Mouse (Mus musculus): Measurements from ENCODE around the gene Fam98c. TPM values are rescaled to one million over a fixed set of nuclear protein-coding genes. Genes with fewer than 3 reads are reported as not detected.

The Fam98c gene
- polyA plus RNA-seq, 1 experiment from 2014 or later: 33.6 TPM

DNA sequence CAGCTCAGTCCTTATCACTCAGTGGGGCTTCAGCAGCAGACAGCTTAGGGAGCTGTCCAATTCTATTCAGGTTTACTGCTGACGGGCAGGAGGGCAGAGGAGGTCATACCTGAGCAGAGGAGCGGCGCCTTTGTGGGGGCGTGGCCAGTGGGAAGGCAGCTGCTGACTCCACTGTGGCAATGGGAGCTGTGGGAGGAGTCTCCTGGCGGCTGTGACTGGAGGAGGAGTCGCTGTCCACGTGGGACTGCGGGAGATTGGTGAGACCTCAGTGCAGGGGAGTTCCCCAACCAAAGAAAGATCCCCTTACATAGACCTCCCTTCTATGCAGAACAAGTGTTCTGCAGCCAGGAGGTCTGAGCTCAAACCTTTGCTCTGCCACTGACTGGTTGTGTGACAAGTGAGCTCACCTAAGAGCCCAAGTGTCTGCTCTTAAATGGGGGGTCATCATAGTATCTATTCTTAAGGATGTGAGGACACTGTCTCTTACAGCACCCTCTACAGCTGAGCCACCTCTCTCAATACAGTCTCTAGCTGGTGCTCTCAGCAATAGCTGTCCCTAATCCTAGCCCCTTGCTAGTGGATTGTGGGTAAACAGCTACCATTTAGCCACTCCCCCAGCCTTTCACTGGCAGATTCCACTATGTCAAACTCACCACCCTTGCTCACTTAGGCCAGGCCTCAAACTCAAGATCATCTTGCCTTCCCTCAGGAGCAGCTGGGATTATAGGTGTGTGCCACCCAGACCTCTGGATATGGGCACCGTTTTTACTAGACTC lies 6.9 kb upstream of the Fam98c start:
- Histone ChIP-seq H3K4me3 (ENCODE audit: low read depth, low read length) (no peak overlapping the region), H3K27ac (ENCODE audit: low read depth, low read length) (no peak overlapping the region), H3K27me3 (ENCODE audit: control insufficient read depth, insufficient read depth, low read length) (peaks cover 3% of the 10 kb centered on the region; the same call in 1 of the 2 replicates), H3K4me1 (ENCODE audit: control insufficient read depth, insufficient read depth, low read length) (peaks cover 4% of the 10 kb centered on the region), H3K4me2 (ENCODE audit: low read depth, low read length) (no peak overlapping the region), H3K9me3 (ENCODE audit: control insufficient read depth, low read length) (no peaks in the 10 kb centered on the region), H3K9ac (replicated peaks; ENCODE audit: low read depth, low read length) (no peak overlapping the region), H3K36me3 (ENCODE audit: control insufficient read depth, insufficient read depth, low read length) (0 out of 2 replicates have a peak, but pooled peaks cover 3% of the 10 kb centered on the region)
- WGBS: 23% methylated on average over 9 of the region's 9 CpGs
- ATAC-seq (ENCODE audit: low read depth): no peak

DNA sequence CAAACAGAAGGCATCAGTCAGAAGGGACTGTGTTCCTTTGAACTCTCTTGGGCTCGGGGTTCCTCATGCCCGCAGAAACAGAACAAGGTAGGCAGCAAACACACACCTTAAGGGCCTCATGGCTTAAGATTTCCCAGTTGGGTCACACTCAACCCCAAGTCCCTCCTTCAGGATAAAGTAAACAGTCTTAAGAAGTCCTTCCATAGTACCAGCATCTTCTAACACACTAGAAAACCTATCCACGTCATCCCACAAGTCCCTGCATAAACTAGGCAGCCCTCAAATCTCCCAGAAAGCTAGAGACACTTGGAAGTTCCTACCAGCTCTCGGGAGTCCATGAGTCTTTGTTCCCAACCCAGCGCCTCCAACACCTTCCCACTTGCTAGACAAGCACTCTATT lies 6.3 kb upstream of the Fam98c start:
- 83% methylated on average over 5 of the region's 5 CpGs for WGBS
- Histone ChIP-seq H3K36me3 (ENCODE audit: control insufficient read depth, insufficient read depth, low read length) (0 out of 2 replicates have a peak, but pooled peaks cover 3% of the 10 kb centered on the region), H3K9me3 (ENCODE audit: control insufficient read depth, low read length) (no peaks in the 10 kb centered on the region), H3K27ac (ENCODE audit: low read depth, low read length) (no peak overlapping the region), H3K4me2 (ENCODE audit: low read depth, low read length) (no peak overlapping the region), H3K4me1 (ENCODE audit: control insufficient read depth, insufficient read depth, low read length) (no peaks in the 10 kb centered on the region), H3K4me3 (ENCODE audit: low read depth, low read length) (no peak overlapping the region), H3K9ac (replicated peaks; ENCODE audit: low read depth, low read length) (no peak overlapping the region), H3K27me3 (ENCODE audit: control insufficient read depth, insufficient read depth, low read length) (peaks cover 4% of the 10 kb centered on the region; the same call in 1 of the 2 replicates)
- no peak for ATAC-seq (ENCODE audit: low read depth)

DNA sequence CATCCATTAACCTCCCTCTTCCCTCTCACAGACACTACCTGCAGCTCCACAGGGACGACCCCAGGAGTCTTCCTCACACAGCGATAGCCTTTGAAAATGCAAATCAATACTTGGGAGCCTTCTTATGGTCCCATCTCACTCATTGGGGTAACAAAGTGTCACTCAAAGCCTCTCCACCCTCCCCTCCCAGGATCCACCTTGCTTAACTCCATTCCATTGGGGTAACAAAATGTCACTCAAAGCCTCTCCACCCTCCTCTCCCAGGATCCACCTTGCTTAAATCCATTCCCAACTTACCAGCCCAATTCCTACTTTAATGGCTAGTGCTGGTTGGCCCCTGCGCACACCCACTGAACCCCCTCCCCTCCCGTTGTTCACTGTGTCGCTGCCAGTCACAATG lies 2.2 kb upstream of the Fam98c start:
- H3K4me3 ChIP-seq (ENCODE audit: low read depth, low read length): no peak overlapping the region
- 0 out of 2 replicates have a peak, but pooled peaks cover 4% of the 10 kb centered on the region for H3K4me1 ChIP-seq (ENCODE audit: control insufficient read depth, insufficient read depth, low read length)
- H3K4me2 ChIP-seq (ENCODE audit: low read depth, low read length): no peak overlapping the region
- no peak overlapping the region for H3K9ac ChIP-seq (replicated peaks; ENCODE audit: low read depth, low read length)
- WGBS: 2% methylated on average over 5 of the region's 5 CpGs
- H3K27me3 ChIP-seq (ENCODE audit: control insufficient read depth, insufficient read depth, low read length): peaks cover 4% of the 10 kb centered on the region; the same call in 1 of the 2 replicates
- no peaks in the 10 kb centered on the region for H3K36me3 ChIP-seq (ENCODE audit: control insufficient read depth, insufficient read depth, low read length)
- no peak overlapping the region for H3K27ac ChIP-seq (ENCODE audit: low read depth, low read length)
- ATAC-seq (ENCODE audit: low read depth): no peak
- H3K9me3 ChIP-seq (ENCODE audit: control insufficient read depth, low read length): no peaks in the 10 kb centered on the region

DNA sequence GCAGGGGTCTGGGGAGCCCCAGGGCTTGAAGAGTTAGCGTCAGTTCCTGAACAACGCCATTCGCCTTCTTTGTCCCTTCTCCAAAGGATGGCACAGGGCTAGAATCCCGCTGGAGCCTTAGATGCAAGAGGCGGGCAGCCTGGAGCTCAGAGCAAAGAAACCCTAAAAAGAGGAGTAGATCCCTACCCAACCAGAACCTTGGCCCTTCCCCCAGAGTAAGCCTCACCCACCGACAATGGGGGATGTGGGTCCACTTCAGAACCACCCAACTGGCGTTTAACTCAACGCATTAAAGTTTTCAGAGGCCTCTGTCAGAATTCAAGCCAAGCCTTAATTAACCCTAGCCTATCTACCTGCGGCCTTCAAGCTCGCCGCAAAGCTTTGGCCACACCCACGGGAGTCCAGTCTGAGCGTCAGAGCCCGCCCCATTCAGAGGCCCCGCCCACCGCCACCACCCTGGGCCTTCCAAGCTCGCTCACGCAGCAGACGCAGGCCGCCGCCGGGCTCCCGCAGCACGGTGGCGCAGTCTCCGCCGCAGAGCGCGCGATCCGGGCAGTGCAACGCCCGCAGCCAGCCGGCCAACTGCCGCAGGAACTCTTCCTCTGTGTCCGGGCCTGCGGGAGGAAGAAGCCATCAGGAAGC lies 717 bp downstream of the Fam98c start:
- Histone ChIP-seq H3K4me1 (ENCODE audit: control insufficient read depth, insufficient read depth, low read length) (0 out of 2 replicates have a peak, but pooled peaks cover 4% of the 10 kb centered on the region), H3K9me3 (ENCODE audit: control insufficient read depth, low read length) (no peaks in the 10 kb centered on the region), H3K36me3 (ENCODE audit: control insufficient read depth, insufficient read depth, low read length) (no peaks in the 10 kb centered on the region), H3K27me3 (ENCODE audit: control insufficient read depth, insufficient read depth, low read length) (peaks cover 4% of the 10 kb centered on the region; the same call in 1 of the 2 replicates), H3K9ac (replicated peaks; ENCODE audit: low read depth, low read length) (peak overlapping the region; percentile 74), H3K4me3 (ENCODE audit: low read depth, low read length) (peak overlapping the region; percentile 57), H3K27ac (ENCODE audit: low read depth, low read length) (peak overlapping the region; percentile 76), H3K4me2 (ENCODE audit: low read depth, low read length) (peak overlapping the region; percentile 56)
- ATAC-seq (ENCODE audit: low read depth): peak; percentile 91
- 7% methylated on average over 37 of the region's 37 CpGs for WGBS

DNA sequence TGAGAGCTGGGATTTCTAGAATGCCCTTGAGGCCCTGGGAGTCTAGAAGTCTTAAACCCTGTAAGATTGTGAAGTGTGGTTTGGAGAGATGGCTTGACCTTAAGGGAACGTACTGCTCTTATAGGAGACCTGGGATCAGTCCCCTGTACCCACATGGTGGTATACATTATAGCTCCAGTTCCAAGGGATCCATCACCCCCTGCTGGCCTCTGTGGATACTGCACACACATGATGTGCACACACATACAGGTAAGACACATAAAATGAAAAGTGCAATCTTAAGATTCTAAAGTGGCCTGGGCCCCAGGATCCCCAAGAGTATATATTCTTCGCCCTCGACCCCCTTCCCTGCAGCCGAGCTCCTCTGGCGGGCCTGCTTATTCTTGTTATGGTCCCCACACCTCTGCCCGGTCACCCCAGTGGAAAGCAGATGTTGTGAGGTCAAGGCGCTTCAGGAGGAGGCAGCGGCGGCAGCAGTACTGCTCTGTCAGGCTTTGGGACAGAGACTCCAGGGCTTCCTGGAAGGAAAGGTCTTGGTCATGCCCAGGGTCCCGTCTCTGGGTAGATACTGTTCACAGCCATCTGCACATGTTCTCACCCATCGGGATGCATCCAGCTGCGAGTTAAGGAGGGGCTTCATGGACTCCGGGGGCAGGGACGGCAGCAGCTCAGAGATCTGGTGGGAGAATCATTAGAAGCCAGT lies 1.9 kb downstream of the Fam98c start:
- Histone ChIP-seq H3K9ac (replicated peaks; ENCODE audit: low read depth, low read length) (no peak overlapping the region), H3K4me3 (ENCODE audit: low read depth, low read length) (no peak overlapping the region), H3K9me3 (ENCODE audit: control insufficient read depth, low read length) (no peaks in the 10 kb centered on the region), H3K4me1 (ENCODE audit: control insufficient read depth, insufficient read depth, low read length) (0 out of 2 replicates have a peak, but pooled peaks cover 4% of the 10 kb centered on the region), H3K4me2 (ENCODE audit: low read depth, low read length) (no peak overlapping the region), H3K27me3 (ENCODE audit: control insufficient read depth, insufficient read depth, low read length) (peaks cover 4% of the 10 kb centered on the region; the same call in 1 of the 2 replicates), H3K36me3 (ENCODE audit: control insufficient read depth, insufficient read depth, low read length) (no peaks in the 10 kb centered on the region), H3K27ac (ENCODE audit: low read depth, low read length) (no peak overlapping the region)
- WGBS: 97% methylated on average over 14 of the region's 14 CpGs
- no peak for ATAC-seq (ENCODE audit: low read depth)

DNA sequence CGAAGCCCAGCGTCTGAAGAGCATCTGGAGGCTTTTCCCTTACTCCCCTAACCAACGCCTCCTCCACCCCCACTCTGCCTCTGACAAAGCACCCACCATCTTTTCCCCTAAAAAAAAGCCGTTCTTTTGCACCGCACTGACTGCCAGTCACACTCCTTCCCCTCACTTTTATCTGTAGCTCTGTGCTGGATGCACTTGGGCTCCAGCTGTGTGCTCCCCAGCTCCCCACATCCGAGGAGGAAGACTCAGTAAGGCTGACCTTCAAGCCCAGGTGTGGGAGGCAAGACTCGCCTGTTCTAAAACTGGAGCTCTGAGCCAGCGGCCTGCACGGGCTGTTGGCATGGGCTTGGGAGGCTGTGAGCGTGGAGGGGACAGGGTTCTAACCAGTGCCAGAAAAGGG lies 4.5 kb downstream of the Fam98c start:
- Histone ChIP-seq H3K4me1 (ENCODE audit: control insufficient read depth, insufficient read depth, low read length) (0 out of 2 replicates have a peak, but pooled peaks cover 4% of the 10 kb centered on the region), H3K9me3 (ENCODE audit: control insufficient read depth, low read length) (no peaks in the 10 kb centered on the region), H3K4me3 (ENCODE audit: low read depth, low read length) (no peak overlapping the region), H3K27me3 (ENCODE audit: control insufficient read depth, insufficient read depth, low read length) (no peaks in the 10 kb centered on the region), H3K27ac (ENCODE audit: low read depth, low read length) (no peak overlapping the region), H3K4me2 (ENCODE audit: low read depth, low read length) (no peak overlapping the region), H3K9ac (replicated peaks; ENCODE audit: low read depth, low read length) (no peak overlapping the region), H3K36me3 (ENCODE audit: control insufficient read depth, insufficient read depth, low read length) (no peaks in the 10 kb centered on the region)
- whole genome bisulfite sequencing: 69% methylated on average over 10 of the region's 10 CpGs
- no peak for ATAC-seq (ENCODE audit: low read depth)

DNA sequence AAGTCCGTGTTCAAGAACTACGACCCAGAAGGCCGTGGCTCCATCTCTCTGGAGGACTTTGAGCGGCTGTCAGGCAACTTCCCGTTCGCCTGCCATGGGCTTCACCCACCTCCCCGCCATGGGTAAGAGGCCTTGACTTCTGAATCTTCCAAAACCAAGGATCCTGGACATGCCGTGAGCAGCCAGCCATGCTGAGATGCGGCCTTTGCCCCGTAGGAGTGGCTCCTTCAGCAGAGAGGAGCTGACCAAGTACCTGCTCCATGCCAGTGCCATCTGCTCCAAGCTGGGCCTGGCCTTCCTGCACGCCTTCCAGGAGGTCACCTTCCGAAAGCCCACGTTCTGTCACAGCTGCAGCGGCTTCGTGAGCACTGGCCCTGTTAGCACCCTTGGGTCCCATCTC lies 7.3 kb downstream of the Fam98c start:
- Histone ChIP-seq H3K9ac (replicated peaks; ENCODE audit: low read depth, low read length) (no peak overlapping the region), H3K4me3 (ENCODE audit: low read depth, low read length) (no peak overlapping the region), H3K36me3 (ENCODE audit: control insufficient read depth, insufficient read depth, low read length) (no peaks in the 10 kb centered on the region), H3K27me3 (ENCODE audit: control insufficient read depth, insufficient read depth, low read length) (no peaks in the 10 kb centered on the region), H3K4me1 (ENCODE audit: control insufficient read depth, insufficient read depth, low read length) (no peaks in the 10 kb centered on the region), H3K4me2 (ENCODE audit: low read depth, low read length) (no peak overlapping the region), H3K9me3 (ENCODE audit: control insufficient read depth, low read length) (no peaks in the 10 kb centered on the region), H3K27ac (ENCODE audit: low read depth, low read length) (no peak overlapping the region)
- ATAC-seq (ENCODE audit: low read depth): no peak
- 94% methylated on average over 15 of the region's 15 CpGs for WGBS

DNA sequence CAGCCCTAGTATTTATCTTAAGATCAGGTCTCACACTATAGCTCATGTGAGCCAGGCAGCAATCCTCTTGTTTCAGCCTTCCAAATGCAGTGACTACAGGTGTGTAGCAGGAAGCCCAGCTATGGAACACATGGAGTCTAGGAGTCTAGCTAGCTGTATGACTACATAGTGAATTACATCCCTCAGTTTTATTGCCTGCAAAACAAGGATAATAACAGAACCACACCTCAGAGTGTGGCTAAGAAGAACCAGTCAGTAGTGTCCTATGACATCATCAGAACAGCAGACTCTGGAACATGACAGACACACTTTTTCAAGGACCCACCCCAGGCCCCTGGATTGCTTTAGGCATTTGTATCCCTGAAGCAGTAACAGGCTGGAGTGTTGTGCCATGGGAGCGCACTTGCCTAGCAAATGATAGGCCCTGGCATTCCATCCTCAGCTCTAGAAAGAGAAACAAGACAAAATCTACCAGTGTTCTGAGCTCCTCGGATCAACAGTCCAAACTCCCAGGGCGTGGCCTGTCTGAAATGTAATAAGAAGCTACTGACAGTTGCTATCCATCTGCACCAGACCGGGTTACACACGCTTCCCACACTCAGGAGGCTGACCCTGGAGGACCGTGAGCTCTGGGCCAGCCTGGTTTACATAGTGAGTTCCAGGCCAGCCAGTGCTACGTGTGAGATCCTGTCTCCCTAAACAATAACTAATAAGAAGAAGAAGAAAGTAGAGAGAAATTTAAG lies 9.2 kb downstream of the Fam98c start:
- WGBS: 91% methylated on average over 7 of the region's 7 CpGs
- no peaks in the 10 kb centered on the region for H3K9me3 ChIP-seq (ENCODE audit: control insufficient read depth, low read length)

More for the DNA sequence above, 9.2 kb downstream of the Fam98c start:
- no peak for ATAC-seq (ENCODE audit: low read depth)
- no peak overlapping the region for H3K4me3 ChIP-seq (ENCODE audit: low read depth, low read length)
- no peak overlapping the region for H3K9ac ChIP-seq (replicated peaks; ENCODE audit: low read depth, low read length)
- H3K27me3 ChIP-seq (ENCODE audit: control insufficient read depth, insufficient read depth, low read length): no peaks in the 10 kb centered on the region
- no peaks in the 10 kb centered on the region for H3K36me3 ChIP-seq (ENCODE audit: control insufficient read depth, insufficient read depth, low read length)
- H3K4me1 ChIP-seq (ENCODE audit: control insufficient read depth, insufficient read depth, low read length): no peaks in the 10 kb centered on the region
- no peak overlapping the region for H3K27ac ChIP-seq (ENCODE audit: low read depth, low read length)
- H3K4me2 ChIP-seq (ENCODE audit: low read depth, low read length): no peak overlapping the region
